Mouse (Mus musculus): ENCODE measurements at regions not wholly inside any gene's neighbourhood (a gene's known extent, or its start where the extent isn't known, plus 50 kb on each side); places are given as distances from the start of the nearest gene placed in this dataset.
A peak's percentile ranks its signal among the peaks of the same experiment; 100 is the strongest.
"Not testable (repeated sequence)": the region's sequence is repeated elsewhere in the genome, so short reads cannot be mapped to it uniquely, and the experiment has no call there.

DNA sequence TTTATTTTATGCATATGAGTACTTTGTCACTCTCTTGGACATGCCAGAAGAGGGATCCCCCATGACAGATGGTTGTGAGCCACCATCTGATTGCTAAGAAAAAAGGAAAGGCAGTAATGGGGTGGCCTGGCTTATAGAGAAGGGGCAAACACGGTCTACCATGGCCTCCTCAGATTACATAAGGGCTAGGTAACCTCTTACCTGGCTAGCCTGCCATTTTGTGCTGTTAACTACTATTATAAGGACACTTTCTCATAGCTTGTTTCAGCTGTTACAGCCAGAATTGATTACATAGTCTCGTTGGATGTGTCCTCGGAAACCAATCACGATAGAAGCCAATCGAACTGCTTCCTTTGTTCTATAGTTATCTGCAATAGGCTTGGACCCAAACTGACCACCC is 60.9 kb upstream of the Gm14496 start:
- 83% methylated on average over 5 of the region's 5 CpGs for WGBS

GRCm38 (mm10) chr2:181930538-181930937 is 60.4 kb upstream of the Gm14496 start:
- not testable (repeated sequence) for H3K27me3 ChIP-seq (ENCODE audit: control insufficient read depth, insufficient read depth, low read length); H3K4me3 ChIP-seq (ENCODE audit: control insufficient read depth in 1 of 2, insufficient read depth in 1 of 2, low read depth in 1 of 2, low read length in 2 of 2); H3K9me3 ChIP-seq (ENCODE audit: control insufficient read depth, low read length); H3K36me3 ChIP-seq (ENCODE audit: control insufficient read depth, insufficient read depth, low read length); H3K4me2 ChIP-seq (ENCODE audit: low read length); H3K4me1 ChIP-seq (ENCODE audit: control insufficient read depth in 2 of 2, insufficient read depth in 2 of 2, low read length in 2 of 2); ATAC-seq (ENCODE audit: insufficient number of reproducible peaks, insufficient read depth, low FRiP score, low read depth); H3K27ac ChIP-seq (replicated peaks in 1 of 2; ENCODE audit: control insufficient read depth in 1 of 2, insufficient read depth in 1 of 2, low read depth in 2 of 2, low read length in 2 of 2); H3K9ac ChIP-seq (ENCODE audit: low read length)
- 81% methylated on average over 4 of the region's 4 CpGs for WGBS

More for the DNA sequence above, 60.9 kb upstream of the Gm14496 start:
- Histone ChIP-seq H3K9ac (ENCODE audit: low read length) (no peak overlapping the region), H3K4me1 (ENCODE audit: control insufficient read depth in 2 of 2, insufficient read depth in 2 of 2, low read length in 2 of 2) (no peaks in the 10 kb centered on the region), H3K36me3 (ENCODE audit: control insufficient read depth, insufficient read depth, low read length) (no peaks in the 10 kb centered on the region), H3K27ac (replicated peaks in 1 of 2; ENCODE audit: control insufficient read depth in 1 of 2, insufficient read depth in 1 of 2, low read depth in 2 of 2, low read length in 2 of 2) (no peak overlapping the region), H3K27me3 (ENCODE audit: control insufficient read depth, insufficient read depth, low read length) (no peaks in the 10 kb centered on the region), H3K9me3 (ENCODE audit: control insufficient read depth, low read length) (no peaks in the 10 kb centered on the region), H3K4me2 (ENCODE audit: low read length) (no peak overlapping the region), H3K4me3 (ENCODE audit: control insufficient read depth in 1 of 2, insufficient read depth in 1 of 2, low read depth in 1 of 2, low read length in 2 of 2) (no peak overlapping the region)
- no peak for ATAC-seq (ENCODE audit: insufficient number of reproducible peaks, insufficient read depth, low FRiP score, low read depth)

DNA sequence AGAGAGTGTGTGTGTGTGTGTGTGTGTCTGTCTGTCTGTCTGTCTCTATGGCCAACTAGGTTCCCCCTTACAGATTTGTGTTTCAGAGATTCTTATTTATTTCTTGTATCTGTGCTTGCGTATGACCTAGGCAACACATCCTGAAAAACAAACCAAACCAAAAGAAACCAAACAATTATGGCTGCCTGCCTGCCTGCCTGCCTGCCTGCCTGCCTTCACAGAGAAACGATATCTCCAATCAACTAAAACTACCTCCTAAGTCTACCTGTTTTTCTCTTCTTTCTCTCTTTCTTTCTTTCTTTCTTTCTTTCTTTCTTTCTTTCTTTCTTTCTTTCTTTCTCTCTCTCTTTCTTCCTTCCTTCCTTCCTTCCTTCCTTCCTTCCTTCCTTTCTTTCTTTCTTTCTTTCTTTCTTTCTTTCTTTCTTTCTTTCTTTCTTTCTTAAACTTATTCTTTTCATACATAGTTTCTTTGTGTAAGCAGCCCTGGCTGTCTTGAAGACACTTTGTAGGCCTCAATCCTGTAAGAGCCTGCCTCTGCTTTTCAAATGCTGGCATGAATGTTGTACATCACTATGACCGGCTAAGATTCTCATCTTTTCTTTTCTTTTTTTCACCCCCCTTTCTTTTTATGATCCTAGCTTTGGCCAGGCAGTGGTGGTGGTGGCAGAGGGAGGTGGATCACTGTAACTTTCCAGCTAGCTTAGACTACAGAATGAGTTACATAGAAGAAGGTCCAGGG is 59.7 kb upstream of the Gm14496 start:
- not testable (repeated sequence) for H3K27ac ChIP-seq (replicated peaks in 1 of 2; ENCODE audit: control insufficient read depth in 1 of 2, insufficient read depth in 1 of 2, low read depth in 2 of 2, low read length in 2 of 2); H3K27me3 ChIP-seq (ENCODE audit: control insufficient read depth, insufficient read depth, low read length); H3K9me3 ChIP-seq (ENCODE audit: control insufficient read depth, low read length); H3K4me3 ChIP-seq (ENCODE audit: control insufficient read depth in 1 of 2, insufficient read depth in 1 of 2, low read depth in 1 of 2, low read length in 2 of 2); H3K36me3 ChIP-seq (ENCODE audit: control insufficient read depth, insufficient read depth, low read length); H3K4me2 ChIP-seq (ENCODE audit: low read length); H3K9ac ChIP-seq (ENCODE audit: low read length); H3K4me1 ChIP-seq (ENCODE audit: control insufficient read depth in 2 of 2, insufficient read depth in 2 of 2, low read length in 2 of 2)
- 0 out of 2 replicates have a peak, but pooled peaks have one; percentile 48 for ATAC-seq (ENCODE audit: insufficient number of reproducible peaks, insufficient read depth, low FRiP score, low read depth)
- 70% methylated on average over 3 of the region's 3 CpGs for WGBS

DNA sequence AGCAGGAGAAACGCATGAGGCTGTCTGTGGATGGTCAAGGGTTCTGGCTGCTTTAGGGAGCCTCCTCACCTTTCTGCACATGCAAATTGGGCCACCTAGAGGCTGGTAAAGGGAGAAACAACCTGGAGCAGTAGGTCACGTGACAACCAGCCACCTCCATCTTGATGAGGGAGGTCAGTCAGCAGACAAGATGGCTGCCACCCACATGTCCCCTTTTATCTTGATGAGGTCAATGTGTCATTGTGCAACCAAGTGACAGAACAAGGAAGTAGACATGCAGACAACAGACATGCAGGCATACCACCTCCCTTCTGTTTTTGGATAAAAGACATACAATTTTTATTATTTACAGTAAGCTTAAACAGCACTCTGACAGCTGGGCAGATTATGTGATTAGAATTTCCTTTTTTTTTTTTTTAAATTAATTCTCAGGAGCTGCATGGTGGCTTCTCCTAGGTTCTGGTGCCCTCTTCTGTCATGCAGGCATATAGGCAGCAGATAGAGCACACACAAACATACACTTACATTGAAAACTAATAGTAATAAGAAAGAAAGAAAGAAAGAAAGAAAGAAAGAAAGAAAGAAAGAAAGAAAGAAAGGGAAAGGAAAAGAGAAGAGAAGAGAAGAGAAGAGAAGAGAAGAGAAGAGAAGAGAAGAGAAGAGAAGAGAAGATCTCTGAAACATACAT is 58.9 kb upstream of the Gm14496 start:
- Histone ChIP-seq H3K4me1 (ENCODE audit: control insufficient read depth in 2 of 2, insufficient read depth in 2 of 2, low read length in 2 of 2) (no peaks in the 10 kb centered on the region), H3K27me3 (ENCODE audit: control insufficient read depth, insufficient read depth, low read length) (no peaks in the 10 kb centered on the region), H3K9ac (ENCODE audit: low read length) (no peak overlapping the region), H3K4me2 (ENCODE audit: low read length) (no peak overlapping the region), H3K36me3 (ENCODE audit: control insufficient read depth, insufficient read depth, low read length) (no peaks in the 10 kb centered on the region), H3K27ac (replicated peaks in 1 of 2; ENCODE audit: control insufficient read depth in 1 of 2, insufficient read depth in 1 of 2, low read depth in 2 of 2, low read length in 2 of 2) (no peak overlapping the region), H3K9me3 (ENCODE audit: control insufficient read depth, low read length) (no peaks in the 10 kb centered on the region), H3K4me3 (ENCODE audit: control insufficient read depth in 1 of 2, insufficient read depth in 1 of 2, low read depth in 1 of 2, low read length in 2 of 2) (no peak overlapping the region)
- 69% methylated on average over 2 of the region's 2 CpGs for WGBS
- no peak for ATAC-seq (ENCODE audit: insufficient number of reproducible peaks, insufficient read depth, low FRiP score, low read depth)

Measured in heart, embryonic 14.5 days (tissue).